Mouse (Mus musculus): ENCODE data around the gene Gm5901.

Gene Gm5901

GRCm38 (mm10) chr7:105404268-105404667, 29.4 kb downstream of the Gm5901 start, which contains the start of gene Cnga4:
Gene Cnga4 (plus strand): TSS chr7:105404568.
- DNase-seq (ENCODE audit: low read depth, low spot score): no peak

DNA sequence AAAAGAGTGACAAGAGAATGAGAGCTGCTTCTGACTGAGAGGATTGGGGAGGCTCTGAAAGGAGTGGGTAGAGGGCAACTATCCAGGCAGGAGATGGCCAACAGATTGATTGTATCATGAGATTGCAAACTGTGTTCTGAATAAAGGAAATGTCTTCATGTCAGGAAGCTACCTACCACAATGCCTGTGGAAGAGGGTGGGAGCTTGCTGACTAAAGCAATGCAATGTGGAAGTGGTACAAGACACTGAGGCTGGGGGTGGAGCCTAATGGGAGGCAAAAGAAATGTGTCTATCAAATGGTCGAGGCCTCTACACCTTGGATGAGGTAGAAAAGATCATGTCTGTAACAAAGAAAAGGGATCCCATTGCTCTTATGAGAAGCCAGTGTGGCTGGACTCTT, 31.5 kb downstream of the Gm5901 start:
- DNase-seq (ENCODE audit: low read depth, low spot score): no peak

GRCm38 (mm10) chr7:105411874-105412632, 37.2 kb downstream of the Gm5901 start:
- peak; percentile 54 for DNase-seq (ENCODE audit: low read depth, low spot score)

GRCm38 (mm10) chr7:105414385-105414784, 39.5 kb downstream of the Gm5901 start:
- no peak for DNase-seq (ENCODE audit: low read depth, low spot score)

DNA sequence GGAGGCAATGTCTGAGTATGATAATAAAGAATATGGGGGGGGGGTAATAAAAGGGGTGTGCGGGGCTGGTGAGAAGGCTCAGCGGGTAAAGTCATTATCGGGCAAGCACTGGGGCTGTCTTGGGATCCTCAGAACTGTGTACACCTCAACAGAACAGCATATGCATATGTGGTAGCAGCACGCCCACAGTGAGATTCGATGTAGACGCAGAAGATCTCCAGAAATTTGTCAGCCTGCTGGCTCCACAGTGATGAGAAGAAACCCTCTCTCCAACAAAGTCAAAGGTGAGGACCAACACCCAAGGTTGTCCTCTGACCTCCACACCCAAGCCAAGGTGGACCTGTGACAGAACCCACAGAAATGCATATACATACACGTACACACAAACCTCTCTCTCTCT, 41.7 kb downstream of the Gm5901 start:
- DNase-seq (ENCODE audit: low read depth, low spot score): no peak

- no peak for DNase-seq (ENCODE audit: low read depth, low spot score)
Observed at GRCm38 (mm10) chr7:105418106-105418505, 43.3 kb downstream of the Gm5901 start.

- no peak for DNase-seq (ENCODE audit: low read depth, low spot score)
Observed at GRCm38 (mm10) chr7:105420903-105421302, 46.1 kb downstream of the Gm5901 start.

GRCm38 (mm10) chr7:105424368-105424767, 49.5 kb downstream of the Gm5901 start:
- DNase-seq (ENCODE audit: low read depth, low spot score): no peak

GRCm38 (mm10) chr7:105425424-105426043, 50.7 kb downstream of the Gm5901 start, which contains the start of gene Cckbr:
Gene Cckbr (plus strand): TSS chr7:105425731.
- no peak for DNase-seq (ENCODE audit: low read depth, low spot score)

- DNase-seq (ENCODE audit: low read depth, low spot score): no peak
Observed at GRCm38 (mm10) chr7:105426051-105426450, 51.2 kb downstream of the Gm5901 start.

All from A20 (cell line).